Mouse (Mus musculus) midbrain, postnatal 0 days (tissue): ENCODE measurements around the gene Zbbx. TPM values are rescaled to one million over a fixed set of nuclear protein-coding genes. Genes with fewer than 3 reads are reported as not detected.
A peak's percentile ranks its signal among the peaks of the same experiment; 100 is the strongest.

Experiments used
- ATAC-seq: fragments of 200-750 bp; cut with Nextera tagmentation; 2 replicates; pipeline ENCODE4 v1.8.0; 2017; ENCODE audit warnings: moderate number of reproducible peaks, mild to moderate bottlenecking, moderate TSS enrichment, moderate library complexity; ENCODE audit not compliant: low FRiP score
- DNase-seq: peaks from one replicate; pipeline ENCODE4 v3.0.0-alpha.2; 2015; ENCODE audit warnings: low spot score
- H3K27ac ChIP-seq: fragments of 300-500 bp; sonication (generic); 2 replicates; pipeline ENCODE4 v1.5.1; 2014; ENCODE audit warnings: low read depth, mild to moderate bottlenecking, low read length, mixed read lengths
- H3K27me3 ChIP-seq: fragments of 300-500 bp; sonication (generic); 2 replicates; pipeline ENCODE4 v1.6.1; 2014; ENCODE audit warnings: low read length, control low read depth, mixed read lengths; ENCODE audit not compliant: insufficient read depth
- H3K36me3 ChIP-seq: fragments of 300-500 bp; sonication (generic); 2 replicates; pipeline ENCODE4 v1.6.1; 2014; ENCODE audit warnings: low read length, control low read depth, mixed read lengths; ENCODE audit not compliant: insufficient read depth
- H3K4me1 ChIP-seq: fragments of 300-500 bp; sonication (generic); 2 replicates; pipeline ENCODE4 v1.6.1; 2014; ENCODE audit warnings: mild to moderate bottlenecking, control low read depth, antibody characterized with exemption, low read length, mixed read lengths; ENCODE audit not compliant: insufficient read depth
- H3K4me2 ChIP-seq: fragments of 300-500 bp; sonication (generic); 2 replicates; pipeline ENCODE4 v1.6.1; 2014; ENCODE audit warnings: low read depth, mild to moderate bottlenecking, low read length, mixed read lengths; ENCODE audit not compliant: poor library complexity, severe bottlenecking
- H3K4me3 ChIP-seq: fragments of 300-500 bp; sonication (generic); 2 replicates; pipeline ENCODE4 v1.5.1; 2014; ENCODE audit warnings: low read depth, mild to moderate bottlenecking, low read length, moderate library complexity
- H3K9ac ChIP-seq: fragments of 300-500 bp; sonication (generic); replicated peaks from 2 replicates; pipeline ENCODE4 v1.6.1; 2014; ENCODE audit warnings: mild to moderate bottlenecking, low read length, moderate library complexity, mixed read lengths; ENCODE audit not compliant: poor library complexity, severe bottlenecking
- H3K9me3 ChIP-seq: fragments of 300-500 bp; sonication (generic); 2 replicates; pipeline ENCODE4 v1.6.1; 2016; ENCODE audit warnings: low read length, control low read depth
- CTCF ChIP-seq: IDR thresholded peaks from 2 replicates; pipeline ENCODE4 v1.5.1; 2016; ENCODE audit warnings: antibody characterized with exemption, mild to moderate bottlenecking
- whole genome bisulfite sequencing: fragments of 180-500 bp; shearing (Covaris S2); extraction: QIAGEN DNeasy Blood & Tissue Kit; methylation state at CpG from one replicate; pipeline ENCODE4 v1.1.7; 2014; 5-methylcytosine and 5-hydroxymethylcytosine counted together
- polyA plus RNA-seq: library from polyadenylated mRNA; unstranded; fragments of >200 nt; fragmentation: Nextera tagmentation; extraction: Ambion mirVana; gene quantifications from 2 replicates; pipeline ENCODE4 v1.2.1, GENCODE M21; 2015
- total RNA-seq: library from RNA; depleted of rRNA; stranded (reverse); fragments of >200 nt; gene quantifications from 2 replicates; pipeline ENCODE4 v1.2.3, GENCODE M21; 2014; rRNA removed

The Zbbx gene
- total and polyA plus RNA-seq, 2 experiments from 2014 or later: 1.3 to 2.8 TPM

- DNase-seq (peak; percentile 29), ATAC-seq (peak; percentile 16; the same call in 1 of the 2 replicates)
- TF ChIP-seq CTCF: no peak
- no peak overlapping the region for H3K27ac ChIP-seq
- no peaks in the 10 kb centered on the region for H3K9me3 ChIP-seq
- H3K9ac ChIP-seq: no peak overlapping the region
- H3K4me3 ChIP-seq: no peak overlapping the region
- no peaks in the 10 kb centered on the region for H3K4me1 ChIP-seq
- WGBS: 61% methylated on average over 1 of the region's 1 CpGs
- no peaks in the 10 kb centered on the region for H3K36me3 ChIP-seq
- H3K27me3 ChIP-seq: no peaks in the 10 kb centered on the region
- H3K4me2 ChIP-seq: no peak overlapping the region
Observed at GRCm38 (mm10) chr3:75078906-75079305, 85.9 kb downstream of the Zbbx start.

DNA sequence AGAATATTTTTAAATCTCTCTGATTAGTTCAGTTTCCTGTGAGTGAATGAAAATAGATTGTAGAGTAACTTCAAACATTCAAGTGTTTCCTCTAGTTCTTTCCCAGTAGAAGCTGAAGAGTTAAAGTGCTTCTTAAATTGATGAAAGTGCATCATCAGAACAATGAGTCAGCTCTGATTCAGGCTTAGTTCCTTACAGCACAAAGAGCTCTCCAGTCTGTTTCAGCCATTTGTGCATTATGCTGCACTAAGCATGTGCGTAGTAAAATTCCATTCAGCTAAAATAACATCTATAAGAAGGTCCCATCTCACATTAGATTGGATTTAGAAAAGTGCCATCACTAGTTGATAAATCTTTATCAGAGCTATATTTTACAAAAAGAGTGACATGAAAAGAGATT, 155.1 kb downstream of the Zbbx start:
- Histone ChIP-seq H3K27me3 (no peaks in the 10 kb centered on the region), H3K27ac (no peak overlapping the region), H3K4me1 (no peaks in the 10 kb centered on the region), H3K4me2 (no peak overlapping the region), H3K9ac (no peak overlapping the region), H3K4me3 (no peak overlapping the region), H3K36me3 (no peaks in the 10 kb centered on the region), H3K9me3 (no peaks in the 10 kb centered on the region)
- DNase-seq (no peak), ATAC-seq (no peak)
- WGBS: 75% methylated on average over 1 of the region's 1 CpGs
- TF ChIP-seq CTCF: no peak

Other genes with a start within 250 kb of the Zbbx start
- not detected in 2 replicates for gene Serpini2, start 105.0 kb upstream of the Zbbx start, total RNA-seq
- gene Serpini2, start 105.0 kb upstream of the Zbbx start, polyA plus RNA-seq: not detected in 2 replicates